Mouse (Mus musculus) embryonic fibroblast, embryonic 13.5 days (primary cell): ENCODE data around the gene Tasp1.

Source experiments
- CTCF ChIP-seq: IDR thresholded peaks from 2 replicates; pipeline ENCODE4 v1.5.1; 2011; ENCODE audit warnings: mild to moderate bottlenecking, control low read depth, low read length, moderate library complexity, borderline replicate concordance; ENCODE audit not compliant: insufficient read depth
- POLR2A ChIP-seq: IDR thresholded peaks from 2 replicates; pipeline ENCODE4 v1.6.1; 2011; ENCODE audit warnings: low read depth, mild to moderate bottlenecking, control low read depth, low read length, moderate library complexity

- TF ChIP-seq CTCF (no peak), POLR2A (no peak)
These were observed 249.3 kb downstream of the Tasp1 start for GRCm38 (mm10) chr2:139817275-139817674.
